Mouse (Mus musculus) embryonic facial prominence, embryonic 13.5 days (tissue): ENCODE measurements around the gene Ikbkg. TPM values are rescaled to one million over a fixed set of nuclear protein-coding genes. Genes with fewer than 3 reads are reported as not detected.
"Not testable (repeated sequence)": the region's sequence is repeated elsewhere in the genome, so short reads cannot be mapped to it uniquely, and the experiment has no call there.

Source experiments
- ATAC-seq: fragments of 200-750 bp; cut with Nextera tagmentation; 2 replicates; pipeline ENCODE4 v1.8.0; 2017; ENCODE audit warnings: low read depth; ENCODE audit not compliant: insufficient number of reproducible peaks, insufficient read depth, low FRiP score, low TSS enrichment
- H3K27ac ChIP-seq: fragments of 300-500 bp; sonication (generic); 2 replicates; pipeline ENCODE4 v1.5.1; 2015; ENCODE audit warnings: moderate library complexity, mild to moderate bottlenecking, inconsistent platforms
- H3K27me3 ChIP-seq: fragments of 300-500 bp; sonication (generic); 2 replicates; pipeline ENCODE4 v1.6.1; 2015; ENCODE audit warnings: mild to moderate bottlenecking, inconsistent platforms
- H3K36me3 ChIP-seq: fragments of 300-500 bp; sonication (generic); 2 replicates; pipeline ENCODE4 v1.6.1; 2015; ENCODE audit warnings: mild to moderate bottlenecking, inconsistent platforms
- H3K4me1 ChIP-seq: fragments of 300-500 bp; sonication (generic); 2 replicates; pipeline ENCODE4 v1.6.1; 2015; ENCODE audit warnings: inconsistent platforms
- H3K4me2 ChIP-seq: fragments of 300-500 bp; sonication (generic); 2 replicates; pipeline ENCODE4 v1.6.1; 2015; ENCODE audit warnings: moderate library complexity, mild to moderate bottlenecking, inconsistent platforms
- H3K4me3 ChIP-seq: fragments of 300-500 bp; sonication (generic); 2 replicates; pipeline ENCODE4 v1.5.1; 2015; ENCODE audit warnings: mild to moderate bottlenecking, inconsistent platforms
- H3K9ac ChIP-seq: fragments of 300-500 bp; sonication (generic); 2 replicates; pipeline ENCODE4 v1.6.1; 2015; ENCODE audit warnings: mild to moderate bottlenecking, inconsistent platforms
- H3K9me3 ChIP-seq: fragments of 300-500 bp; sonication (generic); 2 replicates; pipeline ENCODE4 v1.6.1; 2016; ENCODE audit warnings: inconsistent platforms
- WGBS: fragments of 180-500 bp; shearing (Covaris S2); methylation state at CpG from one replicate; pipeline ENCODE4 v1.1.7; 2015; ENCODE audit warnings: mixed read lengths; 5-methylcytosine and 5-hydroxymethylcytosine counted together
- polyA plus RNA-seq: library from polyadenylated mRNA; unstranded; fragments of >200 nt; fragmentation: Nextera tagmentation; extraction: Ambion mirVana; gene quantifications from 2 replicates; pipeline ENCODE4 v1.2.1, GENCODE M21; 2015

Gene Ikbkg
- polyA plus RNA-seq, 1 experiment from 2014 or later = 18.8 TPM

DNA sequence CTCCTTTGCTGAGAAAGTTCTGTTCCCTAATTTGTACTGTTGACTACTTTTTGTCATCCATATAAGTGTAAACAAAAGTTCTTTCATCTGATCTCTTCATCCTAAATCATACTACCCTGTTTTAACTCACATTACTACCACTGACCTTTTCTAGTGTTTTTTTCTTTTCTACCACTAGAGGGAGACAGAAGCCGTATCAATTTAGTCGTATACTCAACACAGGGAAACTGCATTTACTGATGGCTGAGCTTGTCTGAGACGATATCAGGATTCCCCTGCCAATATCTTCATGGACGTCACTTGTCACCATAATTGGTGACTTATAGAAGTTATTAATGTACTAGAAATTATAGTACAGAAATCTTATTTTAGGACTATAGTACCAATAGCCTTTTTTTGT is 59.7 kb downstream of the Ikbkg start:
- ATAC-seq = no peak
- Histone ChIP-seq H3K36me3 (0 out of 2 replicates have a peak, but pooled peaks cover 4% of the 10 kb centered on the region), H3K4me2 (no peak overlapping the region), H3K9me3 (no peaks in the 10 kb centered on the region), H3K4me1 (no peaks in the 10 kb centered on the region), H3K27ac (no peak overlapping the region), H3K9ac (no peak overlapping the region), H3K27me3 (no peaks in the 10 kb centered on the region), H3K4me3 (no peak overlapping the region)
- 14% methylated on average over 4 of the region's 4 CpGs for WGBS

DNA sequence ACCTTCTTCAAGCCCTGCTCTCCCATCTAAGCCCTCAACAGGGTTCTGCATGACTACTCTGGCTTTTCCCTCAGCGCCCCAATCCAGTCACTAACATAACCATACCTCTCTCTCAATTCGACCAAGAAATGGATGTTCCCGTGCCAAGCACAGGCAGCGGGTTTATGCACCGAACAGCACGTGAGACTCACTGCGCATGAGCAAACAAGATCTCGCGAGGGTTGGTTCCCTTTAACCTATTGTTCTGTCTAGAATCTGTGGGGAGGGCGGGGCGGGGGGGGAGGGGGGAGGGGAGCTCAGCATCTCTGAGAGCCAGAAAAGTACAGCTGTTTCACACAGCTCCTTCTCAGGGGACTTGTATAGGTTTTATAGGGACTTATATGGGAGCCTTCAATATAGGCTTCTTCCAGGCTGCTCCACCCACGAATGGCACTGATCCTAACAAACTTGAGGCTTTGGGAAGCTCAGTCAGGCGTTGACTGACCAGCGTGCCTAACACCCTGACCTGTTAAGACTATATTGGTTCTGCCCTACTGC is 88.3 kb downstream of the Ikbkg start, which contains the start of gene Gm6880:
Gene Gm6880 (minus strand): TSS at position 51 of the 537 bp plus-strand sequence.
- not testable (repeated sequence) for H3K36me3 ChIP-seq, H3K27me3 ChIP-seq, H3K9ac ChIP-seq, H3K4me3 ChIP-seq, H3K4me1 ChIP-seq, ATAC-seq, H3K9me3 ChIP-seq, H3K27ac ChIP-seq, H3K4me2 ChIP-seq
- WGBS = 79% methylated on average over 14 of the region's 14 CpGs

DNA sequence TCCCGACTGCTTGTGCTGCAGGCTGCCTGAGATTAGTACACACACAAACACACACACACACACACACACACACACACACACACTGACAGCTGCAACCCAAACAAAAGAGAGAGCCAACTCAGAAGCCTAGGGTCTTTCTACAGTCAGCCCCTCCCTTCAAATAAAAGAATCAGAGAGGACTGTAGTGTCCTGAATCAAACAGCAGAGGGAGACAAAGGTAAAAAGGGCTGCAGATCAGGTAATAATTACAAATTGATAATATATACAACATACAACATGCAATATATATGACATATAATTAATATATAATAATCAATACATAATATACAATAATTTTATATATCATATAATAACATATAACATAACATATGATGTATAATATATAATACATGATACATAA is 104.0 kb downstream of the Ikbkg start:
- no peak overlapping the region for H3K4me3 ChIP-seq
- 55% methylated on average over 1 of the region's 1 CpGs for WGBS
- no peaks in the 10 kb centered on the region for H3K36me3 ChIP-seq
- H3K27ac ChIP-seq = no peak overlapping the region
- no peaks in the 10 kb centered on the region for H3K9me3 ChIP-seq
- H3K27me3 ChIP-seq = no peaks in the 10 kb centered on the region
- ATAC-seq = no peak
- no peak overlapping the region for H3K4me2 ChIP-seq
- no peak overlapping the region for H3K9ac ChIP-seq
- H3K4me1 ChIP-seq = no peaks in the 10 kb centered on the region

Other genes with a start within 250 kb of the Ikbkg start
- gene Tex28, start 225.5 kb upstream of the Ikbkg start, polyA plus RNA-seq = not detected in 2 replicates
- 0.14 TPM in 1 of 2 replicates, not detected in the other for gene Tktl1, start 216.0 kb upstream of the Ikbkg start, polyA plus RNA-seq
- gene Flna, start 143.5 kb upstream of the Ikbkg start, polyA plus RNA-seq = 289 and 307 TPM in 2 replicates
- gene Emd, start 138.6 kb upstream of the Ikbkg start, polyA plus RNA-seq = 28.9 and 31.6 TPM in 2 replicates
- 776 and 892 TPM in 2 replicates for gene Rpl10, start 122.5 kb upstream of the Ikbkg start, polyA plus RNA-seq
- 92.8 and 94.8 TPM in 2 replicates for gene Taz, start 111.4 kb upstream of the Ikbkg start, polyA plus RNA-seq
- gene Dnase1l1, start 111.0 kb upstream of the Ikbkg start, polyA plus RNA-seq = 11.3 and 14.9 TPM in 2 replicates
- gene Atp6ap1, start 96.2 kb upstream of the Ikbkg start, polyA plus RNA-seq = 124 and 133 TPM in 2 replicates
- 254 and 268 TPM in 2 replicates for gene Gdi1, start 88.3 kb upstream of the Ikbkg start, polyA plus RNA-seq
- 61.2 and 69.3 TPM in 2 replicates for gene Fam50a, start 80.3 kb upstream of the Ikbkg start, polyA plus RNA-seq
- gene Plxna3, start 64.2 kb upstream of the Ikbkg start, polyA plus RNA-seq = 21.4 and 25.1 TPM in 2 replicates
- gene Lage3, start 39.7 kb upstream of the Ikbkg start, polyA plus RNA-seq = 113 and 129 TPM in 2 replicates
- gene Ubl4a, start 20.1 kb upstream of the Ikbkg start, polyA plus RNA-seq = 67.2 and 71.1 TPM in 2 replicates
- gene Slc10a3, start 19.9 kb upstream of the Ikbkg start, polyA plus RNA-seq = 19.5 and 20.2 TPM in 2 replicates
- 38.1 and 45.5 TPM in 2 replicates for gene Fam3a, start within 50 bp of the Ikbkg start, polyA plus RNA-seq
- 49.1 and 54.5 TPM in 2 replicates for gene G6pdx, start 35.9 kb downstream of the Ikbkg start, polyA plus RNA-seq
- not detected in 2 replicates for gene Gm6880, start 88.1 kb downstream of the Ikbkg start, polyA plus RNA-seq
- not detected in 2 replicates for gene Olfr1326-ps1, start 181.6 kb downstream of the Ikbkg start, polyA plus RNA-seq
- not detected in 2 replicates for gene Olfr1325, start 199.4 kb downstream of the Ikbkg start, polyA plus RNA-seq